Mouse (Mus musculus): ENCODE results near the gene Tial1.

- TF ChIP-seq POLR2A (IDR thresholded peaks at IDR 0.05; ENCODE audit: low read depth, low read length) (no peak), CTCF (IDR thresholded peaks at IDR 0.05; ENCODE audit: extremely low read depth, insufficient read depth, insufficient read length, insufficient replicate concordance) (no peak)
Observed at GRCm38 (mm10) chr7:128452731-128453130, 8.8 kb downstream of the Tial1 start.
